Mouse (Mus musculus): ENCODE results near the gene Mgat5. TPM values are rescaled to one million over a fixed set of nuclear protein-coding genes. Genes with fewer than 3 reads are reported as not detected.

The Mgat5 gene
- total RNA-seq, 2 experiments from 2014 or later = 18.3 to 24.9 TPM

GRCm38 (mm10) chr1:127328354-127328875 is 123.6 kb downstream of the Mgat5 start:
- no peak for DNase-seq (ENCODE audit: low spot score in 2 of 2)

- no peak for DNase-seq (ENCODE audit: low spot score in 2 of 2)
Measured at GRCm38 (mm10) chr1:127329810-127330209, 125.0 kb downstream of the Mgat5 start.

- no peak for DNase-seq (ENCODE audit: low spot score in 2 of 2)
Measured at GRCm38 (mm10) chr1:127337740-127338139, 132.9 kb downstream of the Mgat5 start.

- no peak for DNase-seq (ENCODE audit: low spot score in 2 of 2)
Measured at GRCm38 (mm10) chr1:127338833-127339487, 134.1 kb downstream of the Mgat5 start.

DNA sequence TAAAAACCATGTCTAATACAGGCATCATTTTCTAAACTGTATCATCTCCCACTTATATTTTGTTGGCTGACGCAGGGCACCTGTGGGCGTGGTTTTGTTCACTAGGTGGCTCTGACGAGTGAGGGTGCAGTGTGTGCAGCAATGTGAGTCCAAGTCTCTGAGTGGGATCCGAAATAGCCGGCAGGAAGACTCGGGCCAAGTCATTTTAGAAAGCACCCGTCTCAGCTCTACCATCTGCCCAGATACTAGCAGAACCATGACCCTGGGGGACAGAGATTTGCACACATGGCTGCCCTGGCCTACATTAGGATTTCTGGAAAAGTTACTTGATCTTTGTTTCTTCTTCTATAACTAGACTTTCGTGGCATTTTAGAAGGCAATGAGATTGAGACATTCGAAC is 135.5 kb downstream of the Mgat5 start:
- DNase-seq (ENCODE audit: low spot score in 2 of 2) = no peak

DNA sequence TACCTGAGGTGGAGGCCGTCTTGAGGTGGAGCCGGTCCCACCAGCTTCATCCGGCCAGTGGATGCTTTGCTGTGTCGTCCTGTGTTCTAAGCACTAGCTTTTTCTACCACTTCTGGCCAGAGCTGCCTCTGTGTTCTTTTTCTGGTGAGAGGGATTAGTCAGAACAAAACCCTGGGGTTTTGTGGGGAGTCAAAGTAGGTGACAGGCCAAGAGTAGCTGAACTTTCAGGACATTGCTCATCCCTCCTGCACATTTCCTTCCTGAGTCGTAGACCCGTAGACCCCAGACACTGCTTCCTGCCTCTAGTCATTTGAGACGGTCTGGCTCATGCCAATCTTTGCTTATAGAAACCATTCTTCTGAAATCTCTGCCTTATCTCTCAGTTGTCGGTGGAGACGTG is 140.1 kb downstream of the Mgat5 start:
- no peak for DNase-seq (ENCODE audit: low spot score in 2 of 2)

- DNase-seq (ENCODE audit: low spot score in 2 of 2) = no peak
Measured at GRCm38 (mm10) chr1:127346596-127347139, 141.9 kb downstream of the Mgat5 start.

GRCm38 (mm10) chr1:127347878-127348620 is 143.2 kb downstream of the Mgat5 start:
- no peak for DNase-seq (ENCODE audit: low spot score in 2 of 2)

DNA sequence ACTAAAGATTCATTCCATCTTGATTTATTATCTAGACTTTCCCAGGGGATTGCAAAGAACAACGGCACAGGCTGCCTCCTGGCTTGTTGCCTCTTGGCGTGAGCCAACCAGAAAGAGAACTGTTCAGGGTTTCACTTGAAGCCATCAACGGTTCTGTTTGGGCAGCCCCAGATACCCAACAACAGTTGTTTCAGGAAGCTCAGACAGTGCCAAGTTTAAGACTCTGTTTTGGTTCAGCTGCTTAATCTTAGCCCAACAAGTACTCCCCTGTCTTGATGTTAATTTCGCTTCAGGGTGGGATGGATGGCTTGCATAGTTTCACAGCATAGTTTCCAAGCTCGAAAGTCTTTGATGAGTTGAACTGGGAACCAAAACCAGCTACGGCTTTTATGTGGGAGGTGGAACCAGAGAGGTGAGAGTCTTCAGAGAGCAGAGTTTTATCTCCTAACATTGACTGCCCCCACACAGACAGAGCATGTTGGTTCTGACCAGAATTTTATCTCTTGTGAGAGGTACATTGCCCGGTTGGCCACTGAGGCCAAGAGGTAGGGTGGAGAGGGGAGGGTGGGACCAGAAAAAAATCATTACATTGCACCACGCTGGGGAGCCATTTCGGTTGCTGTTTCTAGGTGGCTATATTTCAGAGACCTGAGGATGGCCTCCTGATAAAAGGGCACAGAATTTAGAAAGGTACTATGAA is 144.0 kb downstream of the Mgat5 start:
- no peak for DNase-seq (ENCODE audit: low spot score in 2 of 2)

DNA sequence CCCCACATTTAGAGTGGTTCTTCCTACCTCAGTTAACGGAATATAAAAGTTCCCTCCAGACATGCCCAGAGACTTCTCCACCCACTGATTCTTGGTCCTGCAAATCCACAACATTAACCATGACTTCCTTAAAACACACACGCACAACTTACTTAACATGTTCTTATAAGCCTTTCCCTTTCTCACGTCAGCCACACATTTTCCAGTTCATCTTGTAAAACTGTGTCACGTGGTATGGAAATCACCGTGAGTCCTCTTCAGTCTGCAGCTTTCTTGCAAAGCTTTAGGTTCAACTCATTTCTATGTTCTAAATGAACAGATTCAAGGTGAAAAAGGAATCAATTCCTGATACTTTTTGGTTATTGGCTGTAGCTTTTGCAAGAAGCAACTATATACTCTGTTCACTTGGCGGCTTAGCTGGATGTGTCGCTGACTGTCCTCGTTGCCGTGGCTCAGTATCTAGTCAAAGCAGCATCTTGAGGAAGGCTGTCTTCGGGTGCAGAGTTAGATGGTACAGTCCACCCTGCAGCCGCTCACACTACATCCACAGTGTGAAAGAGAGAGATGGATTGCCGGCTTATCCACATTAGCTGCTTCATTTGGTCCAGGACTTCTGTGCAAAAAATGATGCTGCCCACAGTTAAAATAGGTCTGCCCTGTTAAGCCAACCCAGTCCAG is 146.7 kb downstream of the Mgat5 start:
- DNase-seq (ENCODE audit: low spot score in 2 of 2) = no peak

DNA sequence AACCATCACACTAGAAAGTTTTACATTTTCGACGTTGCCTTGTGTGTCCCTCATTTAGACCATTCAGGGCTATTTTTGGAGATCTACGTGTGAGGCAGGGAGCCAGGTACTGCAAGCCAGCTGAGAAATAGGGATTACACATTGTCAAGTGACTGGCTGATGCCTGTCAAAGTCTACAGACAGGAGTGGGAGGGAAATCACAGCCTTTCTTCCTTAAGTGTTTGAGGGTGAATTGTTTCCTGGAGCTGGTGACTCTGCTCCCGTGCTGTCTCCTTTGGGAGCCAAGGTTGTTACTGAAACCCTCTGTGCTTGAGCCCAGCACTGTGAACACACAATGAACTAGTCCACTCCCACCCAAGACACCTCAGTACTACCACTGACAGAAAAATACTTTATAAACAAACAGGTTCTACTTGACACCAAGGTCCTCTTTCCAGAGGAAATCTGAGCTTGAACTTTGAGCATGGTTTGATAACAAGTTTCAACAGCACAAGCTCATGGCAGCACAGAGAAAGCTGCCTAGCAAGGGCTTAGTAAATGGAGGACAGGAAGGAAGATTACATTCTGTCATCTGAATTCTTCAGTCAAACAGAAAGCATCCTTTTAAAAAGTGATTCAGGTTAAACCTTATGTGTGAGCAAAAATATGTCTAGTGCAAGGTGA is 147.4 kb downstream of the Mgat5 start:
- no peak for DNase-seq (ENCODE audit: low spot score in 2 of 2)

DNA sequence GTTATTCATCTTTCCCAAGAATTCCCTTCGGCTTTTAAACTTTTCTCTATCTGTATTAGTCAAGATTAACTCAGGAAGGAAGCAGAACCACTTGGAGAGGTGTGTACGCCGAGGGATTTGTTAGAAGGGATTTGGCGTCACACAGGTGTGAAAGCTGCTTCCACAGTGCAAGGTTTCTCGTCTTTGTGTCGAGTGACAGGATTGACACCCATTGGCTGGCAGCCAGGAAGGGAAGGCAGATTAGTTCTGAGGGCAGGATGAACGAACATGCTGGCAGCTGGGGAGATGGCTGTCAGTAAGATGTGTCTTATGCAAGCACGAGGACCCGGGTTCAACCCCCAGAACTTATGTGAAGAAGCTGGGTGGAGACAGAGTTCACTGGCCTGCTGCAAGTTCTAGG is 148.6 kb downstream of the Mgat5 start:
- no peak for DNase-seq (ENCODE audit: low spot score in 2 of 2)

DNA sequence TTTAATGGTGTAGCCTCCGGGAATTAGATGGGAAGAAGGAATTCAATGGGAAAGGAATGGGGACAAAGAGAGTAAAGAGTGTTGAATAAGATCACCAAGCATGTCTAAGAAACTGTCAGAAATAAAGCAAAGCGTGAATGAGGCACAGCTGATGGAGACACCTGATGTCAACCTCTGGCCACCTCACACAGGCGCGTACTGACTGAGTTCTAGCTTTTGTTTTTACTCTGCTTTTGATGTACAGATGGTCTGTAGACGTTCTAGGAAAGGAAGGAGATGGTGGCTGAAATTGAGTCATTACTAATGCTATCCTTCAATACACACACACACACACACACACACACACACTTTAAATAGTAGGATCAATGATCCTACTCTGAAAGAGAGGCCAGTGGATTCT is 149.3 kb downstream of the Mgat5 start:
- DNase-seq (ENCODE audit: low spot score in 2 of 2) = no peak

DNA sequence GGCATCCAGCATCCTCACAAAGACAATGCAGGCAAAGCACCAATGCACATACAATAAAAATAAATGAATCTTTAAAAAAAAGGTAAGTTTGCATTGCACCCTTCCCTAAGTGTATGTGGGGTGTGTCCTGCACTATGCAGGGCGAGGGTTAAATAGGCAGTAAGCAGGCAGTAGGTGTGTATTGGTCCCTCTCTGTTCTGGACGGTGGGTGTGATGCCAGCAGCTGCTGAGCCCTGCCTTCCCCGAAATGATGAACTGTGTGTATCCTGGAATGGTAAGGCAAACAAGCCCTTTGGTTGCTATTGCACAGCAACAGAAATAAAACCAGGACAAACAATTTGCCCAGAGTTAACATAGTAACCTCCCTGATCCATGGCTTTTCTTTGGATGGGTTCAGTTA is 150.2 kb downstream of the Mgat5 start:
- DNase-seq (ENCODE audit: low spot score in 2 of 2) = no peak

GRCm38 (mm10) chr1:127363638-127364037 is 158.8 kb downstream of the Mgat5 start:
- no peak for DNase-seq (ENCODE audit: low spot score in 2 of 2)

DNA sequence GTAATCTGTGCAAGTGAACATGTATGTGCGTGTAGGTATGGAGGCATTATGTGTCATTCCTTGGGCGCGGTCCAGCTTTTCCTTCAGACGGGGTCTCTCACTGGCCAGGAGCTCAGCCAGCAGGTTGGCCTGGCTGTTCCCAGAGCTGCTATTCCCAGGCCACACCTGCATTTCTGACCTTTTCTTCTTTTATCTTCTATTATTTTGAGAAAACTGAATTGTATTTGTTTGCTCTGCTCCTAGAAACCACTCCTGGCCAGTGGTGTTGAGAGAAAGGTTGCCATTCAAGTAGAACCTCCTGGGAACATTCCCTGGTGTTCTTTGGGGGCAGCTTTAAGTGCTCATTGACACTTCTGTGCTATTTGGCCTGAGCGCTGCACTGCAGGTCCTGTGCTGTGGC is 160.9 kb downstream of the Mgat5 start:
- no peak for DNase-seq (ENCODE audit: low spot score in 2 of 2)

GRCm38 (mm10) chr1:127366111-127366510 is 161.3 kb downstream of the Mgat5 start:
- DNase-seq (ENCODE audit: low spot score in 2 of 2) = no peak

GRCm38 (mm10) chr1:127368513-127368912 is 163.7 kb downstream of the Mgat5 start:
- no peak for DNase-seq (ENCODE audit: low spot score in 2 of 2)

GRCm38 (mm10) chr1:127369538-127369937 is 164.7 kb downstream of the Mgat5 start:
- no peak for DNase-seq (ENCODE audit: low spot score in 2 of 2)

- no peak for DNase-seq (ENCODE audit: low spot score in 2 of 2)
Measured at GRCm38 (mm10) chr1:127372096-127372495, 167.3 kb downstream of the Mgat5 start.

DNA sequence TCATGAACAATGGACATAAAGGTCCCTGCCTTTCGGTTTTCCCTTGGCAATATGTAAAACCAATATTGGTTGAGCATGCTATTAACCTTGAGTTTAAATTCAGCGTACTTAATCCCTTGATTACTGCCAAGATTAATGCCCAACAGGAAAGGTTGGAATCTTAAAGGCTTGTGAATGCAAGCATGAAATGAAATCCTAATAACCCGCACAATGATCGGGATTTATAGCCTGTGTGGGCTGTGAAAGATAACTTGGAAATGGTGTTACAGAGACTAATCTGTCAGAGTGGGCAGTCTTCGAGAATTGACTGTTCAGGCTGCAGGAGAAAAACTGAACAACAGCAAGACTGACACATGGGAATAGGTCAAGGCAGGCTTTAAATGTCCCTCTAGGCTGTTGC is 168.7 kb downstream of the Mgat5 start:
- no peak for DNase-seq (ENCODE audit: low spot score in 2 of 2)

Measured in adrenal gland, postnatal 4 days (tissue).